Mouse (Mus musculus) right cerebral cortex, postnatal 10 days (tissue): ENCODE measurements around the gene Tst.

Source experiments
- DNase-seq, 2 experiments: peaks; one replicate each; pipeline ENCODE4 v3.0.0; 2021; ENCODE audit warnings: low spot score in 2 of 2

Tst gene

DNA sequence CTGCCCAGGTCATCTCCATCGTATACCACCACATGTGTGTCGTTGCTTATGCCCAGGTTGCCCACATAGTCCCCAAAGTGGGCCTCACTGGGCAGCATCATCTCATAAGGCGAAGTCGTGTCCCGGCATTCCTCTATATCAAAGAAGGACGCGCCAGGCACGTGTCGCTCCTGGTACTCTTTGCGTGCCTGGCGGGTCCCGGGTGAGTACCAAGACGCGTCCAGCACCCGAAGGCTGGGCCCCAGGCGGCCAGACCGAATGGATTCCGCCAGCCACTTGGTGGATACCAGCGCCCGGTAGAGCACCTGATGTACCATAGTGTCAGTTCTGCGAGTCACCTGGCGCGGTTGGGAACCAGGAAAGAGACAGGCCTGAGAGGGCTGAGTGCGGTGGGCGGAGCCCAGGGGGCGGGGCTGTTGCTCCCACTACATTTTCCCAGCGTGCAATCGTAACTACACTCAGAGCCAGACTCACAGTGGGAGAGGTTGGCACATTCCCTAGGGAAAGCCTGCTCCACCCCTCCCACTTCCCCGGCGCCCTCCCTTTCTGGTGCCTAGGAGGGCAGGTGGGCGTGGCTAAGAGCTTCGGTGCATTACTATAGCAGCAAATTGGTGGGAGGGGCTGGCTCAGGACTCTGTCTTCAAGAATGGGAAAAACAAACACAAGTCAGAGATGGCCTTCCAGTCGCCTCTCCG lies at the start of gene Tst:
TSS of gene Tst (minus strand) at position 391 of the 695 bp plus-strand sequence.
- peak; percentile 94 to 95 for DNase-seq

DNA sequence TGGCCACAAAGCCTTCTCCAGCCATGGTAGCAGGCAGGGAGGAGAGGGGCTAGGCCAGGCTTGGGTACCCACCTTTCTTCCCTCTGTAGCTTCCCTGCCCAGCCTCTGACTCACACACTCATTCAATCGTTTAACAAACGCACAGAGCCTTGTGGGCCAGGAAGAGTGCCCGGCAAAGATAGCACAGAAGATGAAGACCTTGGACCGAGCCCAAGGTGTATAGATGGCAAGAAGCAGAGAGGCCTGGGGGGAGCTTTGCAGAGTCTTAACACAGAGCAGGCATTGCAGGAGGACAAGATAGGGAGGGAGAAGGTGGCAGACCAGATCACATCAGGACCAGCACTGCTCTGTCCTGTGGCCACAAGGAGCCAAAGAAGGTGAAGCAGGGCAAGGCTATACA lies 49.5 kb upstream of the Tst start:
- DNase-seq = no peak

DNA sequence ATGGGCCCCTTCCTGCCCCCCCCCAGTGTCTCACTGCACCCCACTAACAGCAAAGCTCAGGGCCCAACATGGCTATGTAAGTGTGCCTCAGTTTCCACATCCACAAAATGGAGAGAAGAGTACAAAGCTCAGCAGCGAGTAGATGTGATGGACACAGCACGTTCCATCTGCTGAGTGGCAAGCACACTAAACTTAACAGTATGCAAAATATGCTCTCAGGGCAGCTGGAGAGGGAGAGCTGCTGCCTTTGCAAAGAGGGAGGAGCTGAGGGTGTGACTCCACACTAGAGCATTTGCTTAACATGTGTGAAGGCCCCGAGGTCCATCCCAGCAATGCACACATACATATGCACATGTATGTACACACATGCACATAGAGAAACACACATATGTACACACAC lies 47.2 kb upstream of the Tst start:
- no peak for DNase-seq

DNA sequence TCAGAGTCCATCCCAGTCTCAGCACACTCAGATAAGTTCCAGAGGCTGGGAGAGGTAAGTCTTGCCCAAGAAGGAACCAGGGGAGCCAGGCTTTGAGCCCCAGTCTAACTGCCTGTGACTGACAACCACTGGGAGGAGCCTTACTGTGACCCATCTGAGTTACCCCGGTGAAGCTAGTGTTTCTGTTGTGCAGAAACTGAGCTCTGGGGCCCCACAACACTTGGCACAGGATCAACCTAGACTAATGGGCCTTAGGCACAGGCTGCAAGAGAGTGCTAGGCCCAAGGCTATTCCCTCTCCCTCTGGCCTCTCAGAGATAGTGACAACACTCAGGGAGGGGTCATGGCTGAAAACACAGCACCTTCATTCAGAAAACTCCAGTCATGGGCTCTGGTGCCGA lies 45.5 kb upstream of the Tst start:
- DNase-seq = no peak

DNA sequence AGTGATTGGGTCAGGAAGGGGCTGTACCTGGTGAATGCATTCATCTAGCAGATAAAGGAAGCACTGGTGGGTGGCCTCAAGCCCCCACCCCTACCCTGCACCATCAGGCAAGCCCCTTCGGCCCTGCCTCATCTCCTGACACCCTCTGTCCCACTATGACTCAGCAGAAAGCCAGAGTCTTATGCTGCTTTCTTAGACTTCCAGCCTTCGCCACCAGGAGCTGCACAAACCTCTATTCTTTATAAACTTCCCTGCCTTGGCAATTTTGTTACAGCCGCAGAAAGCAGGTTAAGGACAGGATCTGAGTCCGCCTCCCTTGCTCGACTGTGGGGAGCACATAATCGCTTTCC lies 44.7 kb upstream of the Tst start:
- no peak for DNase-seq

DNA sequence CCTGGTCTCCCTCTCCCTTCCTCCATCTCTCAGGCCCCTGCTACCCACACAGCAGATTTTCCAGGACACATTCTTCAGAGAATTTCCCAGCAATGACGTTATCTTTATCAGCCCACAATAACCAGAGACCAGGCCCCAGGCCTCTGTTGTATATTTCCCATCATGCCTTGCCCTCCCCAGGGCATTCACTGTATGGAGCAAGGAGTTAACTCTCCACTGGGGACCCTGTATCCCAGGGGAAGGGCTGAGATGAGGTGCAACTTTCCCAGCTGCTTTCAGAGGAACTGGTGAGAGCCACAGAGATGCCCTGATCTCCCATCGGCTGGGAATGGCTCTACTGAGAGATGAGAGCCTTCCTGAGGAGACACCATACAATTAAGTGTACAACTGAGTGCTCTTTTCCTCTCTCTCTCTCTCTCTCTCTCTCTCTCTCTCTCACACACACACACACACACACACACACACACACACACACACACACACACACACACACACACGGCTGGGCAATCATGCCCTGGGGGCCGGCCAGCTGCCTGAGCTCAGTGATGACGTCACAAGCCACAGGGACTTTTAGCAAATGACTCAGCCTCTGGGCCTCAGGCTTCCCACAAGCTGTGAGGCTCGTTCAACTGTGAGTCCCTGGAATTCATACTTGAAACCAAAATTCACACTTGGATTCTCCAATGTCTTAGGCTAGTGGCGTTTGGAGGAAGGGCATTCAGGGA lies 44.1 kb upstream of the Tst start:
- DNase-seq = peak in 1 of 2 experiments; percentile 53

DNA sequence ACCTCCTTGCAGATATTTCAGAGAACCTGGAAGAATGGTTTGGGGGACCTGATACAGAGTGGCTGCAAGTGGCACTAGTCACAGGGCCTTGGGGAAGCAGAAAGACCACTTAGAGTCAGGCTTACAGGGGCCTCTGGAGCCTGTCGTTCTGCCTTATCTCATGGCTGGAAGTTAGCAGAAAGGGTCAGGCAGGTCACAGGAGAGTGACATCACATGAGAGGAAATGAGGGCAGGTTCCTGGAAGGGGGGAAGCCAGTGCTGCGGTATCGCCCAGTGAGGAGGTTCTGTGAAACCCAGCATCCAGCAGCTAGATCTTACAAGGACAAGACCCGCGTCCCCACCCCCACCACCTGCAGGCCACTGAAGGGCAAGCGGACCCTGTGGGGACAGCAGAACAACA lies 43.4 kb upstream of the Tst start:
- no peak for DNase-seq

DNA sequence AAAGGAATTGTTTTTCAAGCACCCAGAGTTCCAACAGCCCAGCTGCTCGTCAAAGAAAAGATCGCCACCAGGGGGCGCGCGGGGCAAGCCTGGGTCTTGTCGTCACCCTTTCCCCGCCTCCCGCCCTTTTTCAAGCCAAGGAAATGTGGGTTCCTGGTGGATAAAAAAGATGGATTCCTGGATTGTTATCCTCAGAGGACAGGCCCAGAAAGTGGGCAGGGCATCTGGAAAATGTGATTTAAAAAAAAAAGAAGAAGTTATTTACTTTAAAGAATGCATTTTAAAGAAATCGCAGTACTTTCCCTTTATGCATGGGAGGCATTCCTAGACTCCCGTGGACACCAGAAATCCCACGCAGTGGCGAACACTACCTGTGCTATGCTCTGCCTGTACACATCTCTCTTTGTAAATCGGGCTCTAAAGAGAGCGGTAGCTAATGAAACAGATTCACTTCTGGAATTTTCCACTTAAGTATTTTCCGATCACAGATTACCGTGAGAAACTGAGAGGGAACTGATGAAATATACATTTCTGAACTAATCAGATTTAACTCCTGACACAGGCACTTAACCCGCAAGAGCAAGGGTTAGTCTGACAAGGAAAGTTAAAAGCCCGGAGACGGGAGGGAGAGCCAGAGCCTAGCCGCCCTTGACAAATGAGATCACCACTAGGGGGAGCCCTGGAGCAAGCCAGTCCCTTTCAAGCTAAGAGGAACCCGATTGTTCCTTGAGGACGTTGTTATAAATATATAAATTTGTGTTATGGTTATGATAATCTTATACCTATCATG lies 42.2 kb upstream of the Tst start:
- DNase-seq = peak; percentile 94 to 96

DNA sequence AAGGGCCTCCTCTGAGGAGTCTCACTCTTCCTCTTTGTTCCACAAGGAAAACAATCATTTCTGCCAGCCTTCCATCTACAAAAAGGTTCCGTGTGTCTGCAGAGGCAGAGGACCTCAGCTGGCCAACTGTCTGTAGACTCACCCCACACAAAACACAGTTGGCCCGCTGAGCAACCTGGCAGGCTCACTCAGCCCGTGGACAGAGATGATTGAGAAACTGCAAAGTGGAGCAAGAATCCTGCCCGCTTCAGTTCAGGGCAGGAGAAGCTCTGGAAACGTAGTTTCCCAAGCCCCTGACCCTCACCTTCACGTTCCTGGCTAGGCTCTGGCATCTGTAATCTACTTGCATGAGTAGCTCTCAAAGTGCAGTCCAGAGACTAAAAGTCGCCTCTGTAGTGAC lies 41.4 kb upstream of the Tst start:
- no peak for DNase-seq

DNA sequence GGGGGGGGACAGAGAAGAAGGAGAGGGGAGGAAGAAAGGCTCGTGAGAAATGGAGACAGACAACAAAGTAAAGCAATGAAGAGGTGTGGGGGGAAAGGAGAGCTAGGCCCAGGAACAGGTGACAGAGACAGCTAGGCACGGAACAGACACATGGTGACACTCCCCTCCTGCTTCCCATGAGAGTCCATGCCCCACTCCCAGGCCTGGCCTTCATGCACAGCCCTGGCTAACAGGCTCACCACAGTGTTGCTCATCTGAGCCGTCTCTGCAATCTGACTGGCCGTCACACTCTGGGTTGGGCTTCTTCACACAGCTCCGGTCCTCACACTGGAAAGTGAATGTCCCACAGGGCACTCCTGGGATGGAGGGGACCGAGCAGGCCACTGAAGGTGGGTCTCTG lies 38.1 kb upstream of the Tst start:
- no peak for DNase-seq

DNA sequence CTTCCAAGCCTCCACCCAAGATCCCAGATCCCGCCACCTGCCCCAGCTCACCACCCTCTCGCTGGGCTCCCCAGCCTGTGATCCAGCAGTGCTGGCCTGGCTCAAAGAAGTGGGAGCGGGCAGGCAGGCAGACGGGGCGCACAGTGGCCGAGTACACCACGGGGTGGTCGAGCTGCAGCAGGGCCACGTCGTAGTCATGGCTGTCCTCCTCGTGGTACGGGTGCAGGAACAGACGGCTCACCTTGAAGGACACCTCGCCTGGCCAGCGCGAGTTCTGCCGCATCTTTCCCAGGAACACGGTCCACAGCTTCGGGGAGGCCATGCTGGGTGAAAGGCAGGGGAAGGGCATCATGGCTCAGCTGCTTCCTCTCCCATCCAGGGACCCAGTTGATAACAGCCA lies 36.5 kb upstream of the Tst start:
- DNase-seq = no peak

DNA sequence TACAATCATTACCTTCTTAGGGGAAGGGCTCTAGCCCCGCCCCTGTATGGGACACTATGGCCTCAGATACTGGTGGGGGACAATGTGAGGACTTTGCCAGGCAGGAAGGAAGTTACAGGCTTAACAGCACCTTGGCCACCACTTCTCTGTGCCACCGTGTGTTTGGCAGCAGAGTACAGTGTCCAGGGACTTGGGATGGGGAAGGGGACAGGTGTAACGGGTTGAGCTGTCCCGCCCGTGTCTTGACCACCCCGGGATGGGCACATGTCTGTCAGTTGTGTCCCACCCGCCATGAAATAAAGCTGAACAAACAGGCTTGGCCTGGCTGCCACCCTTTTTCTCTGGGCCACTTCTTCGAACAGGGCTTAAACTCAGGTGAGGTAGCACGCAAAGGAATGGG lies 33.3 kb upstream of the Tst start:
- DNase-seq = no peak

DNA sequence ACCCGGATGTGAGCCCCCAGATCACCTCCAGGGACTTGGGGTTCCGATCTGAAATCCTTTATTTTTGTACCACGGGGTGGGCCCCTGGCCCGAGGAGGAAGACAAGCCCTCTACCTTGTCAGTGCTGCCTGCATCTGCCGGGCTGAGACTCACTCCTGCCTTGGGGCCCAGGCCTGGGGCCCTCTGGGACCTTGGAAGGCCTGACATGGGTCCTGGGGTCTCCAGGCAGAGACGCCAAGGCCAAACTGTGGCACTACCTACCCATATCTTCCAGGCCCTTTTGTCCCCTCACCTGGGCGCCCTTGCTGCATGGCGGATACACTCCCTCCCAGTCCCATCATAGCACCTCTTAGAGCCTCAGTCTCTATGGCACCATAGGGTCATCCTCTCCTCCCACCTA lies 32.8 kb upstream of the Tst start:
- no peak for DNase-seq

DNA sequence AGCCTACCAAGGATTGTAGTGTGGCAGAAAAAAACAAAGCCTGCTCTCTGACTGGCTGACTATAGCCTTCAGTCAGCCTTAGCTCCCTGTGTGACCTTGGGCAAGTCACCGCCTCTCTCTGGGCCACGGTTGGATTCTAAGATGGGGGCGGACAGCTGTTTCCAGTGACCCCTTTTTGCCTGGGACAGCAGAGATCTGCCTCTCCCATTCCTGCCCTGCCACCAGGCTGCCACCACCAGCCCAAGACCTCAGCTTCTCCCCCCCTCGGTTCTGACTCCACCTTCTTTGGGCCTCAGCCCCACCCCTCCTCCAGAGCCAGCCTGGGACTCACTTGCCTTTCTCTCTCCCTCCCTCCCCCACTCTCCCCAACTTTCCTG lies 32.3 kb upstream of the Tst start:
- no peak for DNase-seq

DNA sequence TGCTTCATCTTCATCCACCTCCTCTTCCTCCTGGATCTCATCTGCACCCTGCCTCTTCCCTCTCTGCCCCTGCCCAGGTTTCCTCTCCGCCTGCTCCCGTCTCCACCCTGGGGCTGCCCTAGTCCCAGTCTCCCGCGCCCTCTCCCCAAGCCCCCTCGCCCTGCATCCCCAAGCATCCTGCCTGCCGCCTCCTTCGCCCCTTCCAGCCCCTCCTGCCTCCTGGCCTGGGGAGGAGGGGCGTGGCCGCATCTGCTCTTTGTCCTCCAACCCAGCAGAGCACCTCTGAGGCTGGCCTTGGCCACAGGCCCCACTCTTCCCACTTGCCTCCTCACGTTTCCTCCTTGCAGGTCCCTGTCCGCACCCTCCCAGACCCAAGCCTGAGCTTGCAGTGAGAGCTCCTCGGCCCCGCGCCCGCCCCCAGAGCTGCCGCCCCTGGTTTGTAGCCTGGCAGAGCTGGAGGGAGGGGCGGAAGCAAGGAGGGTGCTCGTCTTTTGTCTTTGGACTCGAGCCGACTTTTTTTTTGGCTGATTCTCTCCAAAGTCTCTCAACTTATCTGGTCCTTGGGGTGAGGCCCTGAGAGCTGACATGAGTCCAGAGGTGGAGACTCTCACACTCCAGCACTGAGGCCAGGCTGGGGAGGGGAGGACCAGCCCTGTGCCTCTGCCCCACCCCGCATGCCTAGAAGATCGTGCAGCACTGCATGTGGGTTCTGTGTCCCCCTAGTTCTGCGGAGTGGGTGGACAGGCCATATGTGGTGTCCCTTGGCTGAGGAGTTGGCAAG lies 31.7 kb upstream of the Tst start:
- peak; percentile 59 to 70 for DNase-seq

DNA sequence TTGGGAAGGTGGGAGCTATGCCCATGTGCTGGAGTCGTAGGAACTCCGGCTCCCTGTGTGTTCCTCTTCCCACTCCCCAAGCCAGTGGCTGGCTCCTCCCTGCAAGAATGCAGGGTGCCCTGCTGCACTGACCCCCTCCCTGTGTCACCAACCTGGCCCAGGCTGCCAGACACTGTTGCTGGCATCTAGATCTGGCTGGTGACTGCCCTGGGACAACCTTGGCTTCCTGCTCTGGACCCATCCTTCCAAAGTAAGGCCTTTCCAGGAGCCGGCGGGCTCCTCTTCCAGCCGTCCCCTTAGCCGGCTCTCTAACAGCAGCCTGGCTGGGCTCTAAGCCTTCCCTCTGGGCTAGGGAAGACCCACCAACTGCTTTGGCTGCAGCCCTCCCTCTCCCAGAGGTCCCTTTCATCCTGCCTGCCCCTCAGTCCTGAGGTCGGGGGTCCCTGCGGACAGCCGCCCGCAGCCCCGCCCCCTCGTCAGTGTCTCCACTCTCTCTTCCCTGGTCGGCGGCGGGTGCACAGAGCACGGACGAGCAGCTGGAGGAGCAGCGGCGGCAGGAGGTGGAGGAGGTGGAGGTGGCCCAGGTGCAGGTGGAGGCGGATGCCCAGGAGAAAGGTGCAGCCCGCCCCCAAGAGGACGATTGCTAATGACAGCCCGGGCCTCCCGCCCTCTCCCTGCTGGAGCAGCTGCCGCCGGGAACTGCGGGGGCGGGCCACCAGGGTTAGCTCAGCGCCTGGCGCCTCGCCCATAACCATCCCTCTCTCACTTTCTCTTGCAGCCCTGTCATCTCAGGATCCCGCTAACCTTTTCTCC lies 30.9 kb upstream of the Tst start:
- peak; percentile 90 to 93 for DNase-seq

DNA sequence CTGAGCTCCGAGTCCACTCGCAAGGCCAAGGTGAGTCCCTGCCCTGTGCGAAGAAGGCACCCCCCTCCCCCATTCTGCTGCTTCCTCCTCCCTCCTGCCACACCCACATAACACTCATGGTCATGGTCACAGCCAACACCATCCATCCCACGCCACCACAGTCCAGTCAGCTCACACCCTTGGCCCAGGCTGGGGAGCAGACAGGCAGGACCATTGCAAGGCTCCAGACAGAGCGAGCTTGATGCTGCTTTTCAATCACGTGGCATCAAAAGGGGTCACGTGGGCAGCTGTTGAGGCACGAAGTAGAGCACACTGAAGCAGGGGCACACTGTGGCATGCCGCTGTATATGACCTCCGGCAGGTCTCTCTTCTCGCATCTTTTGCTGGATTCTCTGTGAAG lies 30.0 kb upstream of the Tst start:
- DNase-seq = no peak

DNA sequence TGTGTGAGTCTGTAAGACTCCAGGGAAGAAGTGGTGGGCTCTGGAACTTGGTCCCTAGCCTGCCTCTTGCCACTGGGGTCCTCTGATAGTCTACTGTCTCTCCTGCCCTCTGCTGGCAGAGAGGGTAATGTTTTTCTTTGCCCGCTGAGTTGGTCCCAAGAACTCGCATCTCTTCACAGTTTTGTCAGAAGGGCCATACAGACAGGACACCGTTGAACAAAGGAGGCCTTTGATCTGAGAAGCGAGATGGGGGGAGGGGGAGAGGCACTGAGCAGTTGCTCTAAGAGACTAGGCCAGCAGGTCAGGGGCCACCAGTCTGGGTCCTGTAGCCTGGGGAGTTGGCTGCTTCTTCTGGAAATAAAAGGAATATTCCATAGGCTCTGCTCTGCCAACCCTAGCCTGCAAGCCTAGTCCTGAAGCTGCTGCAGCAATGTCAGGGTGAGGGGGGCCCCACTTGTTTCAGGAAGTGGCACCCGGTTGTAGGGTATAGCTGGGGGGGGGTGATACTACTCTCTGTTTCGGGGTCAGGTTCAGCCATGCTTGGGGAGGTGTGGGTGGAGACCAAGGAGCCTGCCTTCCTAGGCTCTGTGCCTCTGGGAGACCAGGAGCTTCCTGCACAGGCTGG lies 29.3 kb upstream of the Tst start:
- peak; percentile 69 to 75 for DNase-seq

DNA sequence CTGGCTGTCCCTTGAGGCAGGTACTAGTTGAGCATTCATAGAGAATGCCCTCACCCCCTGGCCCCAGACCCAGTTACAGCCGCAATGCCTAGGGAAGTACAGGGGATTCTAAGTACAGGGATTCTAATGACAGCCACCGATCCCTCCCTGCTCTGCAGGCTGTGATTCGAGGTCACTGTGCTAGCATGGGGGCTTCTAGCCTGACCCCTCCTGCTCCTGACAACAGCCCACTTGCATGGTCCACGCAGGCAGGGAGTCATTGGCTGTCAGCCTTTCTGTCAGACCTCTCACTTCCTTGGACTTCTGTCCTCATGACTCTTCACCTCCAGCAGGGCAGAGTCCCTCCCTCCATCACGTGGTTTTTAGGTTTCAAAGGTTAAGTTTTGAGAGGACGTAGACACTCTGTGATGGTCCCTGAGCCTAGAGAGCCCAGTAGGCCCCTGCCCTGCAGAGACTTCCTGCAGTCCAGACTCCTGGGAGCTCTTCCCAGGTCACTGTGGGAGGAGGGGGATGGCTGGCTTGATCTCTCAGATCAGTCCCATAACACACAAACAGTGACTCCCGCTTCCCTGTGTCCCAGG lies 25.9 kb upstream of the Tst start:
- DNase-seq = no peak

DNA sequence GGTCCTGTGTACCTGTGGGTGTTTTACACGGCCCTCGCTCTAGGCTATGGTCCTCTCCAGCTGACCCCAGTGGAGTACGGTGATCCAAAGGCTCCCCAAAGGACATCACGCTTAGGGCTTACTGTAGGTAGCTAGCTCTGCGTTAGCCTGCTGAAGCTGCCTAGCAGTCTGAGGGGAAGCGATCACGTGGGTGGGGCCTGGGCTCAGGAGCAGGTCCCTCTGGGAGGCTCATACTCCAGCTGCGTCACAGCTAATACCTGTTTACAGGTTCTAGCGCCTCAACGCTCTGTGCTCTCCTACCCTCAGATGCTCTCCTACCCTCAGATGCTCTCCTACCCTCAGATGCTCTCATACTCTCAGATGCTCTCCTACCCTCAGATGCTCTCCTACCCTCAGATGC lies 25.2 kb upstream of the Tst start:
- DNase-seq = no peak
